Mouse (Mus musculus): ENCODE results near the gene Homer1. TPM values are rescaled to one million over a fixed set of nuclear protein-coding genes. Genes with fewer than 3 reads are reported as not detected.
A peak's percentile ranks its signal among the peaks of the same experiment; 100 is the strongest.

Homer1 gene
- polyA plus RNA-seq, 2 experiments, result 3.0 to 3.7 TPM

DNA sequence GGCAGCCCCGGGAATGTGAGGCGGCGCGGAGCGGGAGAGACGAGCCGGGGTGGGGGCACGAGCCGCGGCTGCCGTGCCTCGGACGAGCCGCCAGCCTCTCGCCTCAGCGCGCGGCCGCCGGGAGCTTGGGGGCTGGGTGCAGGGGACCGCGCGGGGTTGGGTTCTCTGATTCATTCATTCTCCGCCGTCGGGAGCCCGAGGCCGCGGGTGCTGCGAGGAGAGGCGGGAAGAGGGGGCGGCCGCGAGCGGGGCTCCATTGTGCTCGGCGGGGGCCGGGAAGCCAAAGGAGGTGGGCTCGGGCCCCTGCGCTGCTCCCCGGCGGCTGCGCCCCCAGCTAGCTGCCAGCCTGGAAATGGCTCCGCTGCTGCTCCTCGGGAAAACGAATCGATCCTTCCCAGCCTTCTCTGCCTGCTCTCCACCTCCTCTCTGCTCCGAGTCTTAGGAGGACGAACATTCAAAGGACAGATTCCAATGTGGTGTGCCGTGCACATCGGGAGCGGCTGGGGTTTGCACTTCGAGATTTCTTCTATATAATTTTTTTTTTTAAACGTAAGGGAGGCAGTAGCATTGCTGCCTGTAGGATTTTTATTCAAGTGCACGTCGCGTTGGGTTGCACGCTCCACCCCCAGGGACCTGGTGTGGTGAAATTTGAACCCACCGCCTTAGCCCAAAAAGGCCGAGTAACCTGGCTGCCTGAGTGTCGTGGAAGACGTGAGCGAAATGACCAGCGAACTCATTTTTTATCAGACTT, 5.0 kb downstream of the Homer1 start:
- under 1% methylated on average over 57 of the region's 64 CpGs for WGBS (ENCODE audit: insufficient replicate concordance)

GRCm38 (mm10) chr13:93305149-93305548, 5.7 kb downstream of the Homer1 start:
- no peaks in the 10 kb centered on the region for H3K27me3 ChIP-seq (ENCODE audit: control insufficient read depth, insufficient read depth, low read length)
- no peaks in the 10 kb centered on the region for H3K36me3 ChIP-seq (replicated peaks; ENCODE audit: control insufficient read depth, insufficient read depth, low read depth)
- H3K4me2 ChIP-seq (ENCODE audit: low read depth), result peak overlapping the region; percentile 96
- no peaks in the 10 kb centered on the region for H3K9me3 ChIP-seq (ENCODE audit: control insufficient read depth, low read length)
- DNase-seq (ENCODE audit: low read depth in 3 of 3, low spot score in 3 of 3) (no peak), ATAC-seq (ENCODE audit: insufficient read depth) (no peak)
- 12% methylated on average over 7 of the region's 7 CpGs for WGBS (ENCODE audit: insufficient replicate concordance)
- peak overlapping the region; percentile 95 to 97 for H3K4me3 ChIP-seq (ENCODE audit: insufficient read depth in 1 of 2, low read depth in 2 of 2, low read length in 2 of 2)
- peak overlapping the region; percentile 93 for H3K9ac ChIP-seq (replicated peaks)
- TF ChIP-seq CTCF (IDR thresholded peaks at IDR 0.05; ENCODE audit: low read depth) (no peak), EP300 (IDR thresholded peaks at IDR 0.05; ENCODE audit: low read depth) (no peak)
- H3K4me1 ChIP-seq (replicated peaks; ENCODE audit: control insufficient read depth in 2 of 2, insufficient read depth in 2 of 2, low read length in 1 of 2), result peaks cover 7 to 14% of the 10 kb centered on the region in 2 experiments
- H3K27ac ChIP-seq, result no peak overlapping the region

More for the DNA sequence above, 5.0 kb downstream of the Homer1 start:
- TF ChIP-seq CTCF (IDR thresholded peaks at IDR 0.05; ENCODE audit: low read depth), result no peak
- TF ChIP-seq EP300 (IDR thresholded peaks at IDR 0.05; ENCODE audit: low read depth), result no peak
- no peaks in the 10 kb centered on the region for H3K9me3 ChIP-seq (ENCODE audit: control insufficient read depth, low read length)
- peaks cover 7 to 14% of the 10 kb centered on the region in 2 experiments for H3K4me1 ChIP-seq (replicated peaks; ENCODE audit: control insufficient read depth in 2 of 2, insufficient read depth in 2 of 2, low read length in 1 of 2)
- H3K36me3 ChIP-seq (replicated peaks; ENCODE audit: control insufficient read depth, insufficient read depth, low read depth), result no peaks in the 10 kb centered on the region
- H3K27me3 ChIP-seq (ENCODE audit: control insufficient read depth, insufficient read depth, low read length), result no peaks in the 10 kb centered on the region
- H3K4me3 ChIP-seq (ENCODE audit: insufficient read depth in 1 of 2, low read depth in 2 of 2, low read length in 2 of 2), result peak overlapping the region; percentile 95 to 97
- DNase-seq (ENCODE audit: low read depth in 3 of 3, low spot score in 3 of 3) (peak in 1 of 3 experiments; percentile 35), ATAC-seq (ENCODE audit: insufficient read depth) (peak; percentile 31)
- H3K4me2 ChIP-seq (ENCODE audit: low read depth), result peak overlapping the region; percentile 96
- H3K27ac ChIP-seq, result peak overlapping the region; percentile 69
- H3K9ac ChIP-seq (replicated peaks), result peak overlapping the region; percentile 93

DNA sequence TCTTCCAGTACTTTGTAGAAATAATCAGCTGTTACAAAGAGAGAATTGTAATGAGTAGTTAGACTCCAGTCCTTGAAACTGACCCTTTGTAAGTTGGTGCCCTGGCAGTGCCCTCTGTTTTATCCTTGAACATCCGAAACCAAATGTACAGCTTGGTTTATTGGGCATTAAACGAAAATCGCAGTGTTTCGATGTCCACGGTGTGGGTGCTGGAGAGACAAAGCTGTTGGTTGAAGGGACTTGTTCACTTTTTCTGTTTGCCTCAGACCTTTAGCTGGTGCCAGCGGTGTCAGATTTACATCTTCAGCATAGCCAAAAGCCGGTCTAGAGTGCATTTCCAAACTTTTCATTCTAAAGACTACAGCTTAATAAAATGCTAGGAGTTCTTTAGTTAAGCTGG, 6.2 kb downstream of the Homer1 start:
- DNase-seq (ENCODE audit: low read depth in 3 of 3, low spot score in 3 of 3) (no peak), ATAC-seq (ENCODE audit: insufficient read depth) (no peak)
- H3K9ac ChIP-seq (replicated peaks), result no peak overlapping the region
- H3K27ac ChIP-seq, result no peak overlapping the region
- no peaks in the 10 kb centered on the region for H3K36me3 ChIP-seq (replicated peaks; ENCODE audit: control insufficient read depth, insufficient read depth, low read depth)
- H3K4me2 ChIP-seq (ENCODE audit: low read depth), result peak overlapping the region; percentile 96
- no peaks in the 10 kb centered on the region for H3K27me3 ChIP-seq (ENCODE audit: control insufficient read depth, insufficient read depth, low read length)
- peak overlapping the region; percentile 95 to 97 for H3K4me3 ChIP-seq (ENCODE audit: insufficient read depth in 1 of 2, low read depth in 2 of 2, low read length in 2 of 2)
- H3K4me1 ChIP-seq (replicated peaks; ENCODE audit: control insufficient read depth in 2 of 2, insufficient read depth in 2 of 2, low read length in 1 of 2), result peaks cover 7 to 14% of the 10 kb centered on the region in 2 experiments
- no peaks in the 10 kb centered on the region for H3K9me3 ChIP-seq (ENCODE audit: control insufficient read depth, low read length)
- 39% methylated on average over 7 of the region's 7 CpGs for WGBS (ENCODE audit: insufficient replicate concordance)
- no peak for TF ChIP-seq CTCF (IDR thresholded peaks at IDR 0.05; ENCODE audit: low read depth)
- no peak for TF ChIP-seq EP300 (IDR thresholded peaks at IDR 0.05; ENCODE audit: low read depth)

- Histone ChIP-seq H3K36me3 (replicated peaks; ENCODE audit: control insufficient read depth, insufficient read depth, low read depth) (no peaks in the 10 kb centered on the region), H3K9me3 (ENCODE audit: control insufficient read depth, low read length) (no peaks in the 10 kb centered on the region), H3K4me2 (ENCODE audit: low read depth) (peak overlapping the region; percentile 96), H3K27ac (no peak overlapping the region), H3K4me1 (replicated peaks; ENCODE audit: control insufficient read depth in 2 of 2, insufficient read depth in 2 of 2, low read length in 1 of 2) (peaks cover 7 to 14% of the 10 kb centered on the region in 2 experiments), H3K4me3 (ENCODE audit: insufficient read depth in 1 of 2, low read depth in 2 of 2, low read length in 2 of 2) (no peak overlapping the region), H3K9ac (replicated peaks) (no peak overlapping the region), H3K27me3 (ENCODE audit: control insufficient read depth, insufficient read depth, low read length) (no peaks in the 10 kb centered on the region)
- 59% methylated on average over 3 of the region's 3 CpGs for WGBS (ENCODE audit: insufficient replicate concordance)
- ATAC-seq (ENCODE audit: insufficient read depth), result no peak
- no peak for TF ChIP-seq EP300 (IDR thresholded peaks at IDR 0.05; ENCODE audit: low read depth)
- TF ChIP-seq CTCF (IDR thresholded peaks at IDR 0.05; ENCODE audit: low read depth), result no peak
- DNase-seq (ENCODE audit: low read depth in 3 of 3, low spot score in 3 of 3), result no peak
These were observed 7.1 kb downstream of the Homer1 start for GRCm38 (mm10) chr13:93306545-93306944.

DNA sequence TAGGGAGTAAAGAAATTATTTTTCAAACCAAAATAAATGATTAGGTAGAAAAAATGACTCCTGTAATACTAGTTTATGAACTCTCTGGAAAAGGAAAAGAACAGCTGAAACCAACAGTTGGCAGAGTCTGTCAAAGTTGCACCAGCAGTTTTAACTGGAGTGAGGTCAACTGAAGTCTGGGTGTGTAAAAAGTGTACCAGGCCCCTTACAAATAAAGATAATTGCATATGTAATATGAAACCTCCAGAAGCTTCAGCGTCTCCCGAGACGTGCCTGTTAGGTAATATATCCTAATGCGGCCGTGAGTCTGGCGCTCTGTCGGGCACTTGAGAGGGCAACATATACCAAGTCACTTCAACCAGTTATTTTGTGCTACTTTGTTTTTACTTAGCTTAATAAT, 8.3 kb downstream of the Homer1 start:
- no peaks in the 10 kb centered on the region for H3K36me3 ChIP-seq (replicated peaks; ENCODE audit: control insufficient read depth, insufficient read depth, low read depth)
- ATAC-seq (ENCODE audit: insufficient read depth), result no peak
- no peak for TF ChIP-seq CTCF (IDR thresholded peaks at IDR 0.05; ENCODE audit: low read depth)
- no peak for TF ChIP-seq EP300 (IDR thresholded peaks at IDR 0.05; ENCODE audit: low read depth)
- H3K4me1 ChIP-seq (replicated peaks; ENCODE audit: control insufficient read depth in 2 of 2, insufficient read depth in 2 of 2, low read length in 1 of 2), result peaks cover 6 to 13% of the 10 kb centered on the region in 2 experiments
- H3K4me2 ChIP-seq (ENCODE audit: low read depth), result no peak overlapping the region
- no peaks in the 10 kb centered on the region for H3K9me3 ChIP-seq (ENCODE audit: control insufficient read depth, low read length)
- WGBS (ENCODE audit: insufficient replicate concordance), result 93% methylated on average over 7 of the region's 7 CpGs
- no peak overlapping the region for H3K27ac ChIP-seq
- H3K27me3 ChIP-seq (ENCODE audit: control insufficient read depth, insufficient read depth, low read length), result no peaks in the 10 kb centered on the region
- DNase-seq (ENCODE audit: low read depth in 3 of 3, low spot score in 3 of 3), result no peak
- H3K9ac ChIP-seq (replicated peaks), result no peak overlapping the region
- no peak overlapping the region for H3K4me3 ChIP-seq (ENCODE audit: insufficient read depth in 1 of 2, low read depth in 2 of 2, low read length in 2 of 2)

Data from liver, embryonic 14.5 days (tissue).